16 mouse cellular contexts compared by ENCODE assay signal in genomic region chr17:85816056-85816455, GRCm38 (mm10).
"Had no signal": no experiment of that assay in that cellular context is flagged by ENCODE, and none has a peak within 500 bp of the region (broad histone marks: within the 10 kb centered on the region; RNA-seq: fewer than 3 reads in every experiment).

No protein-coding gene starts in this region.

- H3K4me3 ChIP-seq: neural tube, embryonic 13.5 days; neural tube, embryonic 15.5 days; stomach, embryonic 15.5 days had no signal

- H3K36me3 ChIP-seq: neural tube, embryonic 13.5 days; neural tube, embryonic 15.5 days; stomach, embryonic 15.5 days had no signal

- H3K9ac ChIP-seq: neural tube, embryonic 13.5 days; neural tube, embryonic 15.5 days; stomach, embryonic 15.5 days had no signal

- H3K27ac ChIP-seq: neural tube, embryonic 13.5 days; neural tube, embryonic 15.5 days; stomach, embryonic 15.5 days; stomach, postnatal 0 days had no signal

- H3K9me3 ChIP-seq: neural tube, embryonic 13.5 days; neural tube, embryonic 15.5 days; stomach, embryonic 15.5 days had no signal

- DNase-seq: retina, postnatal 1 day; right cerebral cortex, adult 18-20 months; right cerebral cortex, postnatal 14 days; right cerebral cortex, postnatal 25 days; right cerebral cortex, postnatal 4 days; spleen, adult 18-20 months; thymus, adult 18-20 months; thymus, adult 2 months; thymus, postnatal 14 days; thymus, postnatal 25 days; thymus, postnatal 36 days; thymus, postnatal 4 days had no signal

- H3K27me3 ChIP-seq: neural tube, embryonic 13.5 days; neural tube, embryonic 15.5 days; stomach, embryonic 15.5 days had no signal
